Mouse (Mus musculus) urinary bladder, postnatal 4 days (tissue): ENCODE measurements at regions not wholly inside any gene's neighbourhood (a gene's known extent, or its start where the extent isn't known, plus 50 kb on each side); places are given as distances from the start of the nearest gene placed in this dataset.

ENCODE experiments used
- DNase-seq, 2 experiments: peaks; one replicate each; pipeline ENCODE4 v3.0.0; 2021 to 2022; ENCODE audit warnings: low spot score in 2 of 2

GRCm38 (mm10) chr1:186295201-186295600 lies 178.1 kb upstream of the Lyplal1 start:
- DNase-seq: no peak

- no peak for DNase-seq
Measured at GRCm38 (mm10) chr1:186294635-186295034, 177.5 kb upstream of the Lyplal1 start.

- no peak for DNase-seq
Measured at GRCm38 (mm10) chr1:186289117-186289516, 172.0 kb upstream of the Lyplal1 start.

DNA sequence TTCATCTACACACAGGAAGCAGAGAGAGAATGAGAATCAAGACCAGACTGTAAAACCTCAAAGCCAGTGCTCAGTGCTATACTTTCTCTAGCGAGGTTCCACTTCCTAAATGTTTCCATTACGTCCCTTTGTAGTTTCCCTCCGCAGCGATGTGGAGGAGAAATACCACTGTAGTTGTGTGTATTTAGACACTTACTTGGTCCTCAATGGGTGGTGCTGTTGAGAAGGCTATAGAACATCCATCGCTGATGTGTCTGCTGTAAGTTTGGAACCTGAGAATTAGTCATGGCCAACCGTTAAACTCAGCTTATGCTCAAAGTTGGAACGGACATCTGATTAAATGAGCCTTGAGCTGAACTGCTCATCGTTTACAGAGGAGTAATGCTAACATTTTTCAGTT lies 170.7 kb upstream of the Lyplal1 start:
- DNase-seq: no peak

GRCm38 (mm10) chr1:186286401-186286800 lies 169.3 kb upstream of the Lyplal1 start:
- no peak for DNase-seq

- DNase-seq: no peak
Measured at GRCm38 (mm10) chr1:186277981-186278634, 161.0 kb upstream of the Lyplal1 start.

DNA sequence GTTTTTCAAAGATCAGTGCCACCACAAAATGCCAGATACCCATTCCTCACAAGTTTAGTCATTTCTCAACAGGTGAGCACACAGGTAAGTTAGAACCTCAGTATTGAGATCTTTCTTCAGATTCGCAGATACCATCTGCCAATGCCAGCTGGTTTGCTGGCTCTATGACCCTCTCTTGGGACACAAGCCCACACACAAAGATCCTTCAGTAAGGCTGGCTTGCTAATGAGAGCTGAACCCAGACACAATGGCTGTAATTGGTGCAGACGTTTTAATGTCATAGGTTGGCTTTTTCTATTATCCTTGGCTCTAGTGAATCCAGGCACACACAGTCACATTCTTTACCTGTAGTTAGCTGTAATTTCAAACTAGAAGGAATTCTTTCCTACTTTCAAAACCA lies 154.3 kb upstream of the Lyplal1 start:
- no peak for DNase-seq

- DNase-seq: no peak
Measured at GRCm38 (mm10) chr1:186267317-186267716, 150.2 kb upstream of the Lyplal1 start.

DNA sequence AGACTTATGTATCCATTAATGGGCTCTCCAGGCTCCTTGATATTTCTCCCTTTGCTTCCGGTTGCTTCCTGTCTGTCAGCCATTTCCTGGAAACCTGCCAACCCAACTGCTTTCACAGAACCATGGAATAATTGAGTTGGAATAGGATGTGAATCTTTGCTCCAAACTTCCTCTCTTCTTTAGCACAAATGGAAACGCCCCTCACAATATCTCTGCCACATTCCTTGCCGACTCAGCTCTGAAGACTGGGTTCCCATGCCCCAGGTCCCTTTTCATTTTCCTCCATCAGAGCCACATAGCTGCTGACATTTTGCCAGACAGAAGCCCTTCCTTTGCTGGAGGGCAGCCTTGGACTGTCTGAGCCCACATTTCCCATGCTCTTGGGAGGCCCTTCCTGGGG lies 147.5 kb upstream of the Lyplal1 start:
- no peak for DNase-seq

- DNase-seq: no peak
Measured at GRCm38 (mm10) chr1:186263955-186264354, 146.8 kb upstream of the Lyplal1 start.

- DNase-seq: no peak
Measured at GRCm38 (mm10) chr1:186263196-186263595, 146.1 kb upstream of the Lyplal1 start.

DNA sequence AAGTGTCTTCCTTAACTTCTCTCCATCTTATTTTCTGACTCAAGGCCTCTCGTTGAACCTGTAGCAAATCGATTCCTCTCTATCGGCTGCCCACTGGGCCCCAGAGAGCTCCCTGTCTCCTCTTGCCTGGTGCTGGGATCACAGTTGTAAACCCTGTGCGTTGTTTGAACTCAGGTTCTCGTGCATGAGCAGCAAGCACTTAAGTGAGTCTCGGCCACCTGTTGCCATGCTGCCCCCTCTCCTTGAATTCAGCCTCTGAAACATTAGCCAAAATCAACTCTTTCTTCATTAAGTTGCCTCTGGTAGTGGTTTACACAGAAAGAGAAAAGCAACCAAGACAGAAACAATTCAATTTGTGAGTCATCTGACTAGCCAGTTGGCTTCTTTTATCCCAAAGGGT lies 144.9 kb upstream of the Lyplal1 start:
- DNase-seq: no peak

- DNase-seq: peak; percentile 76 to 83
Measured at GRCm38 (mm10) chr1:186261326-186261833, 144.3 kb upstream of the Lyplal1 start.

- DNase-seq: no peak
Measured at GRCm38 (mm10) chr1:186257611-186258010, 140.5 kb upstream of the Lyplal1 start.

DNA sequence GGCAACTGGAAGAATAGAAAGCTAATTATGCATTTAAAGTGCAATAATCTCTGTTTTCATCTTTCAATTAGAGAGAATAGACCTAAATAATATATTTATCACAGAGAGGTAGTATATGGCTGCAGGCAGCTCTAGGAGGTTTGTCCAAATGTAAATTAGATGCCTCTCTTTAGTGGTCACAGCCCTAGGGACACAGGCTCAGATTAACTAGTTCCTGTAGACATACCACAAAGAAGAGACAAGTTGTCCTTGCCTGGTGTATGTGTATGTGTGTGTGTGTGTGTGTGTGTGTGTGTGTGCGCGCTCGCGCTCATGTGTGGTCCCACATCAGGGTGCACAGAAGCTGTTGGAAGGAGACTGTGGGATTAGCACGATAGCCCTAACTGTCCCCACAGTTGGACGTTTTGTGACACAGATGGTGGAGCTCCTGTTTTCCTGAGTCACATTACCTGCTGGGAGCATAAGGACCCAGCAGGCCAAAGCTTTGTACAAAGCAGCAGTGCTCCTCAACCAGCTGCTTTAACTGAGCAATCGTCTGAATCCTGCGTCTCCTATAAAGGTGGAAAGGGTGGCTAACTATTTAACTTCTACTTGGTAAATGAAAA lies 138.5 kb upstream of the Lyplal1 start:
- no peak for DNase-seq

DNA sequence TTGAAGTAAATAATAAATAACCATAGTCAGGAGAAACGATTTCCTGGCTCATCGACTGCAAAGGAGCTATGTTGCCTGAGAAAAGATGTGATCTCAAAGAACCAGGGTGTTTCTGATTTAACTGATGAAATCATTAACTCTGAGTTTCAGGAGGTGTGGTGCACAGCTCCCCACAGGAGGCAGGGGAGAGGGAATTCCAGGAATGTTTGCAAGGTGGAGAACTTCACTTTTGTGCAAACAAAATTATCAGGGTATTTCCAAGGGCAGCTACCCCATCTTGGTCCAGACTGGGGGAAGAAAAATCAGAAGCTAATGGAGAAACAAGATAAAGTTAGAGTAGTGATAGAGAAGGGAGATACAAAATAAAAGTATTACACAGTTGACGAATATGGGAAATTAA lies 137.4 kb upstream of the Lyplal1 start:
- DNase-seq: no peak

- no peak for DNase-seq
Measured at GRCm38 (mm10) chr1:186252551-186252950, 135.4 kb upstream of the Lyplal1 start.

DNA sequence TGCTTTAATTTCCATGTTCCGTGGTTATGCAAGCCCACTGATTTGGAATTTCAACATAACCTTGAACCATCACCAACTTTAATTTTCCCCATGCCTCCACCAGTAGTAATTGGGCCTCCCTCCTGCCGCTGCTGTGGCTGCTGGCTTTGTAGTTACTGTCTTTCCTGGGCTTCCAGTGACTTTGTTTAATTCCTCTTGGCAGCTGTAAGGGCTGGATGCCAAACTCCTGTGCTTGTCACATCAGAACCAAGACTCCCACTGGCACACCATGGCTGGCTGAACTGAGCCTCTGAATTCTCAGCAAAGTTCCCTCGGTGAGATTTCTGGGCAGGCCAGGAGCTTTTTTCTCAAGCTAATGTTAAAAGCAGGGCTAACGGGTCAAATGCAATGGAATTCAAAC lies 133.2 kb upstream of the Lyplal1 start:
- DNase-seq: no peak

DNA sequence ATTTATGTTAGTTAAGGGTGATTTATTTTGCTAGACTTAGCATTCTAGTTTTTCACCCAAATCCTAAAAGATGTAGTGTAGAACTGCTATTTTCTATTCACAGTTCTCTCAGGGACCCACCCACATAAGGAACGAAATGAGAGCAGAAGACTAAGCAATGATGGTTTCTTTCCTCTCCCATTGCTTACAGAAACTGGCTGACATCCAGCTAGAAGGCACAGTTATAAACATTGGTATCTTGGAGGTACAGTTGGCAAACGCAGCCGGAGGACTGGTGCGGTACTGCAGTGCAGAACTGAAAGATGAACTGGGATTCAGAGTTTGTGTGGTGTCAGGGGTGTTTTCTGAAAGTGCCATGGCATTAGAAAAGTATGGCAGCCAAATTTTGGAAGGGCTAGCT lies 132.1 kb upstream of the Lyplal1 start:
- DNase-seq: no peak

- no peak for DNase-seq
Measured at GRCm38 (mm10) chr1:186245723-186246440, 128.8 kb upstream of the Lyplal1 start.

GRCm38 (mm10) chr1:186241112-186241511 lies 124.0 kb upstream of the Lyplal1 start:
- no peak for DNase-seq

GRCm38 (mm10) chr1:186237556-186237955 lies 120.4 kb upstream of the Lyplal1 start:
- DNase-seq: no peak
